Mouse (Mus musculus) splenic B cell, adult 2 months (primary cell): ENCODE data around the gene Gm12184.
A peak's percentile ranks its signal among the peaks of the same experiment; 100 is the strongest.

ENCODE experiments used
- DNase-seq: peaks from one replicate; pipeline ENCODE4 v3.0.0-alpha.2; 2011; ENCODE audit warnings: low read depth, low spot score
- H3K27me3 ChIP-seq: 2 replicates; pipeline ENCODE4 v1.6.1; 2012; ENCODE audit warnings: mild to moderate bottlenecking, low read length, moderate library complexity, mixed read lengths; ENCODE audit not compliant: control insufficient read depth, poor library complexity, insufficient read depth, severe bottlenecking
- H3K36me3 ChIP-seq: 2 replicates; pipeline ENCODE4 v1.6.1; 2012; ENCODE audit warnings: mild to moderate bottlenecking, low read length, moderate library complexity, mixed read lengths; ENCODE audit not compliant: control insufficient read depth, poor library complexity, insufficient read depth, severe bottlenecking

The Gm12184 gene

DNA sequence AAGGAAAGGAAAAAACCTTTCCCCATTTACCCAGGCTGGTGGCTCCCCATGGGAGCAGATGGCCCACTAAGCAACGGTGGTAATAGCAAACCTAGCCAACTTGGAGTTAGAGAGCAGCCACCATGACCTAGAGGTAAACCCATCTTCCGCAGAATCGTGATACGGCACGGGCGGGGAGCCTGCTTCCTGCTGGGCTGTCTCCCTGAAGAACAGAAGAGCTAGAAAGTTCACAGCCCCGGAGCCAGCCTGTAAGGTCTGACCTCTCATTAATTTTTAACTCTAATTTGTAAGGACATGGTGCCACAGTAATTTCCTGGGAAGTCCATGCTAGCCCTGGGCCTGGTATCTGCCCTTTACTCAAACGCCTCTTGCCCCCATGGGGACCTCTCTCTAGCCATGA, 35.5 kb downstream of the Gm12184 start:
- H3K36me3 ChIP-seq: 0 out of 2 replicates have a peak, but pooled peaks cover 1% of the 10 kb centered on the region
- no peak for DNase-seq
- no peaks in the 10 kb centered on the region for H3K27me3 ChIP-seq

DNA sequence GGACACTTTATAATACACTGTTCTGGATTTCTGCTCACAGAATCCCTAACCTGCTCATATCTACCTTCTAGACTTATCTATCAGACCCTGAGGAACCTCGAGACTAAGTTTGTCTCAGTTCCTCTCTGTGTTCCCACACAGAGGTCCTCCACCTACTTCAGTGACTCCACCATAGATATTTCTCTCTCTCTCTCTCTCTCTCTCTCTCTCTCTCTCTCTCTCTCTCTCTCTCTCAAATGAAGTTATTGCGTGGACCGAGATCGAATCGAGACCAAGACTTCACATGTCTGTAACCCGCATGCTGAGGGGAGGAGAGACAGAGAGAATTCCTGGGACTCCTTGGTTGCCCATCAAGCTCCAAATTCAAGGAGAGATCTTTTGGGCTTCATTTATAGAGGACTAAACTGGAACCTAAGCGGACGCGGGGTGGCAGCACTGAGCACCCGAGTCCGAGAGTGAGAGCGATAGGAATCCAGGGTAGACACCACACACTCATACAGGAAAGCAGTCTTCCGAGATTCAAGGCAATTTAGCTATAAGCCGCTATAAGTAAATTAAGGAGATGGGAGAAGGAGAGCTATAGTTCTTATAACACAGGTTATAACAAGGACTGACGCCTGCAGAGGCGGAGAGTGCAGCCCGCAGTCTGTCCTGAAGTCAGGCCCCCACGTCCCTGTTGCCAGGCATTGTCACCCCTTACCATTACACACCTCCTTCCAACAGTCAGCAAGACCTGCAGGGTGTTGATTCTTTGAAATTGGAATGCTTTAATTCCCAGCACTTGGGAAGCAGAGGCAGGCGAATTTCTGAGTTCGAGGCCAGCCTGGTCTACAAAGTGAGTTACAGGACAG, 36.3 kb downstream of the Gm12184 start:
- 0 out of 2 replicates have a peak, but pooled peaks cover 1% of the 10 kb centered on the region for H3K36me3 ChIP-seq
- DNase-seq: peak; percentile 88

DNA sequence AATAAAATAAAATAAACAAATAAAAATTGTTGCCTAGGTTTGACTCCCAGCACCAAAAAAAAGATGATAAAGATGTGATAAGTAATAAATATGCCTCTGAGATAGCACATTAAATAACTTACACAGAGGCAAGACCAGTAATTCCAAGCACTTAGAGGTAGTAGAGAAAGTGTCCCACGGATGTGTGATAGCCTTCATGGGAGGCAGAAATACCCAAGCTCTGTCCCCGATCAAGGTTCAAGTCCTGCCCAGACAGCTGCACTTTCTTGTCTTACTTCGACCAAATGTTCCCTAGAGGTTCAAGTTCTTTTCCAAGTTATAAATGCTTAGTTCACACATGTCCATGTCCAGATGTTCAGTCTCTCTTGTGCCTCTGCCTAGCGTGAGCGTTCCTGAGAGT, 37.2 kb downstream of the Gm12184 start:
- H3K27me3 ChIP-seq: no peaks in the 10 kb centered on the region
- DNase-seq: no peak

More for the DNA sequence above, 36.3 kb downstream of the Gm12184 start:
- no peaks in the 10 kb centered on the region for H3K27me3 ChIP-seq

DNA sequence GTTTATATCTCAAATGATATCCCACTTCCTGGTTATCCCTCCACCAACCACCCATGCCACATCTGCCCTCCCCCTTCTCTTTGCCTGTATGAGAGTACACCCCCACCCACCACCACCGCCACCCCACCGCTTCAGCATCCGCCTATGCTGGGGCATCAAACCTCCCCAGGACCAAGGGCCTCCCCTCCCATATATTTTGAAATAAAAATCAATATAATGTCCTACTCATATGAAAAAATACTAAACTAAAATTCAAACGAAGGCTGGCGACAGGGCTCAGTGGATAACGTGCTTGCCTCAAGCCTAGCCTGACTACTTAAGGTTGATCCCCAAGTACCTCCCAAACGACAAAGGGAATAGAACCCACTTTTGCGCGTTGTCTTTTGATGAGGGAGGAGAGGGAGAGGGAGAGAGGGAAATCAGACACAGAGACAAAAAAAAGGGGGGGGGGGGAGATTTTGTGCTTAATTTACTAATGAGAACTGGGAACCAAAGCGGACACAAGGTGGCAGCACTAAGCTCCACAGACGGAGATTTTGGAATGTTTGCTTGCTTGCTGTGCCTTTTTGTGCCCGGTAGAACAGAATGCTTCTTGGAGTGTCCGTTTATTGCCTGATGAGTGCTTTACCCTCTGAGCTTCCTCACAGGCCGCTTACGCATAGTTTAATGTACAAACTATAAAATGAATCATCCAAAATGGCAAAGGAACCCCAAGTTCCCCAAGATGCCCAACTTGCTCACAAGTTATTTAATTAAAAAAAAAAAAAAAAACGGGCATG, 38.0 kb downstream of the Gm12184 start:
- Histone ChIP-seq H3K36me3 (no peaks in the 10 kb centered on the region), H3K27me3 (no peaks in the 10 kb centered on the region)
- DNase-seq: peak; percentile 93

More for the DNA sequence above, 37.2 kb downstream of the Gm12184 start:
- H3K36me3 ChIP-seq: 0 out of 2 replicates have a peak, but pooled peaks cover 1% of the 10 kb centered on the region

DNA sequence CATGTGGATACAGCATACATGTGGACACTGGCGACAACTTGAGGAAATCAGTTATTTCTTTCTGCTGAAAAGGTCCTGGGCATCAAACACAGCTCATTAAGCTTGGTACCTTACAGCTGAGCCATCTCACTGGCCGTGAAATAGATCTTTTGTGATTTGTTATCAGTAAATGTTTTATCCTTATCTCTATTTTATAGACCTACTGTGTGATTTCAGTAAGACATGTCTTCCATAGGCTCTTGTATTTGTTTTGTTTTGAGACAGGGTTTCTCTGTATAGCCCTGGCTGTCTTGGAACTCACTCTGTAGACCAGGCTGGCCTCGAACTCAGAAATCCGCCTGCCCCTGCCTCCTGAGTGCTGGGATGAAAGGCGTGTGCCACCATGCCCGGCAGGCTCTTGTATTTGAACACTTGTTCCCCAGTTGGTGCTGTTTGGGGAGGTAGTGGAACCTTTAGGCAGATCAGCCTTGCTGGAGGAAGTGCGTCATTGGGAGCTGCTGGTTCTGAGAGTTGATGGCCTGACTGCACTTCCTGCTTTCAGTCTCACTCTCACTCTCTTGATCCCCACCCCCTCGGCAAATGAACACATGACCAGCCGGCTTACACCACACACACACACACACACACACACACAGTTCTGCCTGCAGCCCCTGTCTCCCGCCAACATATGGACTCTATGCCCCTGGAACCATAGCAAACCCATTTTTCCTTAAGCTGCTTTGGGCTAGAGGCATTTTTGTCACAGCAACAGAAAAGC, 38.8 kb downstream of the Gm12184 start:
- peak; percentile 96 for DNase-seq
- Histone ChIP-seq H3K36me3 (no peaks in the 10 kb centered on the region), H3K27me3 (no peaks in the 10 kb centered on the region)

DNA sequence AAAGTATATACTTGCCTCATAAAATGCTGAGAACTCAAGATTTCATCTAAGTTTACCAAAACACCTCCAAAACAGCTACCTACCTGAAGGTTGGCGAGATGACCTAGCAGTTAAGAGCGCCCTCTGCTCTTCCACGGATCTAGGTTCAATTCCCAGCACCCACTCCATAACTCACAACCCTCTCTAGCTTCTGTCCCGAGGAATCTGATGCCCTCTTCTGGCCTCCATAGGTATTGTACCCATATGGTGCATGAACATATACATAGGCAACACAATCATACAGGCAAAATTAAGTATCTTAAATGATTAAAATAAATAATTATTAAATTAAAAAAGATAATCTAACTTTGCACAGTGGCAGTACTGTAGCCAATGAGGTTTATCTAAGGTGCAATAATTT, 44.2 kb downstream of the Gm12184 start:
- DNase-seq: peak; percentile 28
- Histone ChIP-seq H3K27me3 (no peaks in the 10 kb centered on the region), H3K36me3 (no peaks in the 10 kb centered on the region)

DNA sequence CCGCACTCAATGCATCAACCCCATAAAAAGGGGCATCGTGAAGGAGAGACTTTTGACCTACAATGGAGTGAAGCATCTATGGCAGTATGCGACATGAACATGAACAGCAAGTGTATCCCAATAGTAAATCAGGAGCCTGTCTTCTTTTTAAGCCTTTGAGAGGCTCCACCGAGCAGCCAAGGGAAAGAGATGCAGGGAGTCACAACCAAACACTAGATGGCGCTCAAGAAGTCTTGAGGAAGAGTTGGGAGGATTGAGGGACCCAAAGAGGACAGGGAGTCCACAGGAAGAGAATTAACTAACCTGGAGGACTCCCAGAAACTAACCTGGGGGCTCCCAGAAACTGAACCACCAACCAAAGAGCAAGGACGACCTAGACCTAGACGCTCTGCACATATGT, 47.0 kb downstream of the Gm12184 start:
- peak; percentile 82 for DNase-seq
- Histone ChIP-seq H3K36me3 (no peaks in the 10 kb centered on the region), H3K27me3 (no peaks in the 10 kb centered on the region)

DNA sequence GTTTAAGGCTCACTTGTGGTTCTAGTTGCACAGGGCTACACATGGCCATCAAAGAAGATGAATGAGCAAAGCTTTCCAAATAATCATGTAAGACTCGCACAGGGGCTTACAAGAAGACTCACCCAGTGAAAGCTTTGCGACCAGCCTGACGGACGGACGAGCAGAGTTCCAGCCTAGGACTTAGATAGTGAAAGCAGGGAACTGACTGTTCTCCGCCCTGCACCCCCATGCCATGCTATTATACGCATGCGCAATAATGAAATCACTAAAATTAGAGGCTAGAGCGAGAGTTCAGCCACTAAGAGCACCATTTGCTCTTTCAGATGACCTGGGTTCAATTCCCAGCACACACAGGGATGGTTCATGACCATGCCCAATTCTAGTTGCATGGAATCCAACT, 49.2 kb downstream of the Gm12184 start:
- no peaks in the 10 kb centered on the region for H3K27me3 ChIP-seq
- DNase-seq: no peak

DNA sequence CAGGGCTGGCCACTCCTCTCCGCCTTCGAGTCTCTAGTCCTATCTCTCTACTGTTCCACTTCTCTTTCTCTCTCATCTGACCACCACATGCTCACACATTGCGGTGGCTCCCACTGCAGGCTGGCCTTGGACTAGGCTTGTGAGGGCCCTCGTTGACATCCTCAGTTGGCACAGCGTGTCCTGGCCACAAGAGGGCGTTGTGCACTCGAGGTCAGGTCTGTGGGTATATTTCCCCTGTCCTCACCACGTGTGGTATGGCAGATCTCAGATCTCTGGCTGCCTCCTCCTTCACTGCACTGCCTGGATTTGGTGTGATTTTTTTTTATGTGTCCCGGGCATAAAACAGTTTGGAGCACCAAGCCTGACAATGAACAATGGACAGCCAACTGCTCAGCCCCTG, 49.8 kb downstream of the Gm12184 start:
- H3K27me3 ChIP-seq: no peaks in the 10 kb centered on the region
- DNase-seq: peak; percentile 63
- H3K36me3 ChIP-seq: no peaks in the 10 kb centered on the region

More for the DNA sequence above, 49.2 kb downstream of the Gm12184 start:
- H3K36me3 ChIP-seq: no peaks in the 10 kb centered on the region

DNA sequence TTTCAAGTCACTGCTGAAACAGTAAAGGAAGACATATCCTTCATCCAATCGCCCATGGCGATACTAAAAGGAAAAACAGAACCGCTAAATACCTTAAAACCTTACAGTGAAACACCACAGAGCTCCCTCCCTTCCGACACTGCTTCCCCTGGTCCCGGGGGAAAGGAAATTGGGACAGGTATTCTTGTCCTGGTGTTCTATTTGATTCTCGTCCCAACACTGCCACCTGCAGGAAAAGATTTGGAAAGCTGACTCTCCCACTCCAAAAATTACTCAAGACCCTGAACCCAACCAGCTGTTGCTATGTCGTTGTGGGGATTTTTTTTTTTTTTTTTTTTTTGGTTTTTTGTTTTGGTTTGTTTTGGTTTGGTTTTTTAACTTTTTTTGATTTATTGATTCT, 51.0 kb downstream of the Gm12184 start:
- Histone ChIP-seq H3K27me3 (no peaks in the 10 kb centered on the region), H3K36me3 (no peaks in the 10 kb centered on the region)
- DNase-seq: peak; percentile 34
